Mouse (Mus musculus): ENCODE measurements around the gene Musk.

DNA sequence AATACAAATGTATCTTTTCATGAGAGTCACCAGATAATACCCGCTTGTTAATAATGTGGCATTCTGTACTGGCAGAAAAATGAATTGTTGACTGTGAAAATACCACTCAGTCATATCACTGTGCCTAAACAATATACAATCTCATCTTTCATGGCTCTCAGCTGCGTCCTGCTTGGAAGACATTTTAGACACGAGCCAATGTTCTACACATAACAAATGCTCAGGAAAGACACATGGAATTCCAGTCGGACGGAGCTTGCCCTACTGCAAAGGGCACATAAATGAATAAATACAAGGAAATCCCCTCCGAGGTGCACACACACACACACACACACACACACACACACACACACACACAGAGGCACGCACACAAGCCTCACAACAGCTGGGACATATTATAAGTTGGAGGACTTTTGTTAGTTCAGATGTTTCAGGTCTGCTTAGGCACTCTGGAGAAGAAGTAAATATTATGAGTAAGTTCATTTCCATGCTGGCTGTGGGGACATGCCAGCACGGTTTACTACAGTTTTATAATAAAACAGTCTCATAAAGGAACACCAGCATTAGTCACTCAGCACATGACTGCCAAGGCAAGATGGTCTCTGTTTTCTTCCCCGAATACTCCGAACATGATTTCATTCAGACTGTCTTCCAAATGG, 14.1 kb upstream of the Musk start:
- TF ChIP-seq GATA1 (IDR thresholded peaks at IDR 0.05; ENCODE audit: borderline replicate concordance, low read length) (no peak), FLI1 (IDR thresholded peaks at IDR 0.05; ENCODE audit: low read length) (no peak)

Data from megakaryocyte, embryonic 14.5 days (primary cell).